Comparison of ENCODE assay signal across 9 mouse cellular contexts in genomic region chr17:8341360-8341963, GRCm38 (mm10). TPM values are rescaled to one million over a fixed set of nuclear protein-coding genes. Genes with fewer than 3 reads are reported as not detected.
DNase-seq lines count a peak whose midpoint lies in the region; ATAC-seq and TF ChIP-seq lines count a peak whose summit lies in the region.
"Had no signal": no experiment of that assay in that cellular context is flagged by ENCODE, and none has a peak within 500 bp of the region (broad histone marks: within the 10 kb centered on the region; RNA-seq: fewer than 3 reads in every experiment).

No protein-coding gene starts in this region.

- H3K9ac ChIP-seq in heart, embryonic 15.5 days, result peak overlapping the region; percentile 28
- H3K9ac ChIP-seq in ES-Bruce4 (ENCODE audit: low read depth, poor library complexity, severe bottlenecking), result peak overlapping the region; percentile 78
- H3K9ac ChIP-seq in embryonic facial prominence, embryonic 14.5 days (ENCODE audit: low read depth, low read length), result peak overlapping the region; percentile 71
- H3K9ac ChIP-seq in limb, embryonic 13.5 days, result peak overlapping the region; percentile 68
- no peak overlapping the region for H3K9ac ChIP-seq in stomach, embryonic 15.5 days

- no peak overlapping the region for H3K27ac ChIP-seq in heart, embryonic 15.5 days
- H3K27ac ChIP-seq in ES-Bruce4 (ENCODE audit: insufficient read depth, low read length), result no peak overlapping the region
- H3K27ac ChIP-seq in embryonic facial prominence, embryonic 14.5 days (replicated peaks; ENCODE audit: low read depth, low read length), result no peak overlapping the region
- H3K27ac ChIP-seq in limb, embryonic 13.5 days, result no peak overlapping the region
- no peak overlapping the region for H3K27ac ChIP-seq in stomach, embryonic 15.5 days

- DNase-seq in heart, postnatal 36 days, result no peak
- DNase-seq in embryonic facial prominence, embryonic 14.5 days (ENCODE audit: low spot score), result no peak
- DNase-seq in adipocyte (ENCODE audit: low spot score), result no peak

- no peak for TF ChIP-seq EP300 in ES-Bruce4 (IDR thresholded peaks at IDR 0.05; ENCODE audit: insufficient read depth, low read depth, low read length)

- peaks cover 22% of the 10 kb centered on the region for H3K4me1 ChIP-seq in heart, embryonic 15.5 days (replicated peaks)
- H3K4me1 ChIP-seq in ES-Bruce4 (ENCODE audit: control insufficient read depth, insufficient read depth, low read length), result no peaks in the 10 kb centered on the region
- peaks cover 6% of the 10 kb centered on the region for H3K4me1 ChIP-seq in embryonic facial prominence, embryonic 14.5 days (ENCODE audit: control insufficient read depth, insufficient read depth, low read length)
- peaks cover 16% of the 10 kb centered on the region for H3K4me1 ChIP-seq in limb, embryonic 13.5 days
- H3K4me1 ChIP-seq in stomach, embryonic 15.5 days, result peaks cover 13% of the 10 kb centered on the region

- H3K4me2 ChIP-seq in heart, embryonic 15.5 days, result peak overlapping the region; percentile 92
- H3K4me2 ChIP-seq in embryonic facial prominence, embryonic 14.5 days (ENCODE audit: low read depth, low read length), result peak overlapping the region; percentile 100
- peak overlapping the region; percentile 99 for H3K4me2 ChIP-seq in limb, embryonic 13.5 days (replicated peaks)
- peak overlapping the region; percentile 98 for H3K4me2 ChIP-seq in stomach, embryonic 15.5 days

- TF ChIP-seq CTCF in ES-Bruce4 (IDR thresholded peaks at IDR 0.05; ENCODE audit: low read depth, low read length), result no peak

- H3K36me3 ChIP-seq in heart, embryonic 15.5 days, result no peaks in the 10 kb centered on the region
- H3K36me3 ChIP-seq in ES-Bruce4 (ENCODE audit: control insufficient read depth, insufficient read depth, low read length, poor library complexity, severe bottlenecking), result no peaks in the 10 kb centered on the region
- no peaks in the 10 kb centered on the region for H3K36me3 ChIP-seq in embryonic facial prominence, embryonic 14.5 days (ENCODE audit: control insufficient read depth, insufficient read depth, low read length)
- H3K36me3 ChIP-seq in limb, embryonic 13.5 days, result no peaks in the 10 kb centered on the region
- H3K36me3 ChIP-seq in stomach, embryonic 15.5 days, result no peaks in the 10 kb centered on the region

- peaks cover 52% of the 10 kb centered on the region for H3K27me3 ChIP-seq in heart, embryonic 15.5 days
- peaks cover 8% of the 10 kb centered on the region for H3K27me3 ChIP-seq in ES-Bruce4 (ENCODE audit: control insufficient read depth, insufficient read depth, low read length, poor library complexity, severe bottlenecking)
- H3K27me3 ChIP-seq in embryonic facial prominence, embryonic 14.5 days (replicated peaks; ENCODE audit: control insufficient read depth, insufficient read depth, low read length), result peaks cover 43% of the 10 kb centered on the region
- H3K27me3 ChIP-seq in limb, embryonic 13.5 days, result peaks cover 57% of the 10 kb centered on the region
- peaks cover 42% of the 10 kb centered on the region for H3K27me3 ChIP-seq in stomach, embryonic 15.5 days (replicated peaks)

- H3K4me3 ChIP-seq in heart, embryonic 15.5 days, result peak overlapping the region; percentile 54
- H3K4me3 ChIP-seq in ES-Bruce4 (ENCODE audit: low read depth, low read length), result peak overlapping the region; percentile 46
- H3K4me3 ChIP-seq in embryonic facial prominence, embryonic 14.5 days (ENCODE audit: low read depth, low read length), result peak overlapping the region; percentile 62
- H3K4me3 ChIP-seq in limb, embryonic 13.5 days, result peak overlapping the region; percentile 60
- H3K4me3 ChIP-seq in stomach, embryonic 15.5 days (replicated peaks), result peak overlapping the region; percentile 48

- no peak; the same call in 1 of the 2 replicates for ATAC-seq in heart, embryonic 15.5 days (replicated peaks; ENCODE audit: insufficient number of reproducible peaks, insufficient read depth, low FRiP score, low read depth)
- ATAC-seq in embryonic facial prominence, embryonic 14.5 days (ENCODE audit: low read depth), result peak; percentile 22; the same call in 1 of the 2 replicates
- ATAC-seq in limb, embryonic 13.5 days (ENCODE audit: low FRiP score, low read depth), result peak; percentile 46; the same call in 1 of the 2 replicates
- ATAC-seq in stomach, embryonic 15.5 days (ENCODE audit: insufficient read depth, low FRiP score, low read depth), result no peak
- no peak for ATAC-seq in erythroblast, adult 5-6 weeks (replicated peaks; ENCODE audit: low FRiP score, poor library complexity, severe bottlenecking)
- ATAC-seq: Patski had no signal

- TF ChIP-seq POLR2A in ES-Bruce4 (IDR thresholded peaks at IDR 0.05; ENCODE audit: insufficient read depth, low read length), result no peak

- H3K9me3 ChIP-seq in heart, embryonic 15.5 days (replicated peaks), result no peaks in the 10 kb centered on the region
- no peaks in the 10 kb centered on the region for H3K9me3 ChIP-seq in ES-Bruce4 (replicated peaks; ENCODE audit: control insufficient read depth, insufficient read depth, low read length, poor library complexity, severe bottlenecking)
- H3K9me3 ChIP-seq in embryonic facial prominence, embryonic 14.5 days (ENCODE audit: control insufficient read depth, low read length), result no peaks in the 10 kb centered on the region
- H3K9me3 ChIP-seq in limb, embryonic 13.5 days, result no peaks in the 10 kb centered on the region
- H3K9me3 ChIP-seq in stomach, embryonic 15.5 days, result no peaks in the 10 kb centered on the region

- intact Hi-C loops in heart, postnatal 36 days (cut with DNase I), result no loop called here

- WGBS in heart, embryonic 15.5 days, result 13% methylated on average over 46 of the region's 46 CpGs
- 27% methylated on average over 22 of the region's 46 CpGs for WGBS in embryonic facial prominence, embryonic 14.5 days
- WGBS in limb, embryonic 13.5 days, result 11% methylated on average over 46 of the region's 46 CpGs
- WGBS in stomach, embryonic 15.5 days, result 18% methylated on average over 43 of the region's 46 CpGs

RNA-seq across cellular contexts. Expression of gene Prr18, which starts 4.2 kb away (rescaled TPM):
- polyA plus RNA-seq in heart, embryonic 15.5 days (2015; fragmentation: Nextera tagmentation; extraction: Ambion mirVana), result 0.13 and 0.47 TPM in 2 replicates
- under 1 TPM; 0.17 to 0.22 TPM for total RNA-seq in heart, postnatal 36 days (2021)
- 0.61 and 0.81 TPM in 2 replicates for polyA plus RNA-seq in ES-Bruce4 (2011; ENCODE audit: insufficient read depth, insufficient read length, low read depth, missing spikeins)
- polyA plus RNA-seq in embryonic facial prominence, embryonic 14.5 days (2014; fragmentation: Nextera tagmentation; extraction: Ambion mirVana), result 1.0 TPM in 2 replicates
- 0.38 and 0.50 TPM in 2 replicates for polyA plus RNA-seq in limb, embryonic 13.5 days (2015; fragmentation: Nextera tagmentation; extraction: Ambion mirVana)
- 0.55 and 0.57 TPM in 2 replicates for polyA plus RNA-seq in stomach, embryonic 15.5 days (2015; fragmentation: Nextera tagmentation; extraction: Ambion mirVana)
- total RNA-seq in erythroblast, adult 5-6 weeks (2015; ENCODE audit: low replicate concordance), result 0.42 TPM in 1 of 2 replicates, not detected in the other
- total RNA-seq in erythroblast, adult 5-6 weeks (2017; ENCODE audit: low replicate concordance), result not detected in 2 replicates

RNA-seq across cellular contexts. Expression of gene T2, which starts 14.3 kb away (rescaled TPM):
- 1.2 and 1.9 TPM in 2 replicates for polyA plus RNA-seq in heart, embryonic 15.5 days (2015; fragmentation: Nextera tagmentation; extraction: Ambion mirVana)
- total RNA-seq in heart, postnatal 36 days (2021), result under 1 TPM; 0.30 to 0.75 TPM
- 0.44 and 0.81 TPM in 2 replicates for polyA plus RNA-seq in ES-Bruce4 (2011; ENCODE audit: insufficient read depth, insufficient read length, low read depth, missing spikeins)
- polyA plus RNA-seq in embryonic facial prominence, embryonic 14.5 days (2014; fragmentation: Nextera tagmentation; extraction: Ambion mirVana), result 0.46 and 0.47 TPM in 2 replicates
- 1.1 and 1.3 TPM in 2 replicates for polyA plus RNA-seq in limb, embryonic 13.5 days (2015; fragmentation: Nextera tagmentation; extraction: Ambion mirVana)
- polyA plus RNA-seq in stomach, embryonic 15.5 days (2015; fragmentation: Nextera tagmentation; extraction: Ambion mirVana), result 0.48 and 0.49 TPM in 2 replicates
- total RNA-seq in erythroblast, adult 5-6 weeks (2015; ENCODE audit: low replicate concordance), result not detected in 2 replicates
- total RNA-seq in erythroblast, adult 5-6 weeks (2017; ENCODE audit: low replicate concordance), result not detected in 2 replicates

RNA-seq across cellular contexts. Expression of gene Sft2d1, which starts 30.6 kb away (rescaled TPM):
- polyA plus RNA-seq in heart, embryonic 15.5 days (2015; fragmentation: Nextera tagmentation; extraction: Ambion mirVana), result 58.6 and 64.0 TPM in 2 replicates
- total RNA-seq in heart, postnatal 36 days (2021), result 10 to 100 TPM; 13.9 to 16.6 TPM
- polyA plus RNA-seq in ES-Bruce4 (2011; ENCODE audit: insufficient read depth, insufficient read length, low read depth, missing spikeins), result 33.8 and 48.6 TPM in 2 replicates
- polyA plus RNA-seq in embryonic facial prominence, embryonic 14.5 days (2014; fragmentation: Nextera tagmentation; extraction: Ambion mirVana), result 65.9 and 72.2 TPM in 2 replicates
- 60.9 and 66.4 TPM in 2 replicates for polyA plus RNA-seq in limb, embryonic 13.5 days (2015; fragmentation: Nextera tagmentation; extraction: Ambion mirVana)
- polyA plus RNA-seq in stomach, embryonic 15.5 days (2015; fragmentation: Nextera tagmentation; extraction: Ambion mirVana), result 72.2 and 75.6 TPM in 2 replicates
- 94.7 and 111 TPM in 2 replicates for total RNA-seq in erythroblast, adult 5-6 weeks (2015; ENCODE audit: low replicate concordance)
- 8.0 and 8.2 TPM in 2 replicates for total RNA-seq in erythroblast, adult 5-6 weeks (2017; ENCODE audit: low replicate concordance)

RNA-seq across cellular contexts. Expression of gene Mpc1, which starts 58.8 kb away (rescaled TPM):
- polyA plus RNA-seq in heart, embryonic 15.5 days (2015; fragmentation: Nextera tagmentation; extraction: Ambion mirVana), result 244 and 297 TPM in 2 replicates
- total RNA-seq in heart, postnatal 36 days (2021), result 100 to 1,000 TPM; 805 to 817 TPM
- polyA plus RNA-seq in ES-Bruce4 (2011; ENCODE audit: insufficient read depth, insufficient read length, low read depth, missing spikeins), result 6.7 and 10.3 TPM in 2 replicates
- 188 and 209 TPM in 2 replicates for polyA plus RNA-seq in embryonic facial prominence, embryonic 14.5 days (2014; fragmentation: Nextera tagmentation; extraction: Ambion mirVana)
- 145 and 158 TPM in 2 replicates for polyA plus RNA-seq in limb, embryonic 13.5 days (2015; fragmentation: Nextera tagmentation; extraction: Ambion mirVana)
- polyA plus RNA-seq in stomach, embryonic 15.5 days (2015; fragmentation: Nextera tagmentation; extraction: Ambion mirVana), result 195 TPM in 2 replicates
- 46.5 and 65.0 TPM in 2 replicates for total RNA-seq in erythroblast, adult 5-6 weeks (2015; ENCODE audit: low replicate concordance)
- 21.7 and 52.1 TPM in 2 replicates for total RNA-seq in erythroblast, adult 5-6 weeks (2017; ENCODE audit: low replicate concordance)

Comparison
In these comparisons a context has a peak if more than half of its experiments do, and no peak if none do; other contexts are left out.
1. ATAC-seq: peak in embryonic facial prominence, embryonic 14.5 days (single experiment) and limb, embryonic 13.5 days (single experiment); none in heart, embryonic 15.5 days (single experiment), stomach, embryonic 15.5 days (single experiment) and erythroblast, adult 5-6 weeks (single experiment).
2. Peak in every context shown above with its lines, with median percentiles within 50 percentile points of each other: H3K4me2 ChIP-seq and H3K4me3 ChIP-seq.